Mouse (Mus musculus) left cerebral cortex, postnatal 14 days (tissue): ENCODE data around the gene Rab40b. TPM values are rescaled to one million over a fixed set of nuclear protein-coding genes. Genes with fewer than 3 reads are reported as not detected.

Experiments
- DNase-seq, 2 experiments: peaks; one replicate each; pipeline ENCODE4 v3.0.0; 2021 to 2022; ENCODE audit warnings: low spot score in 2 of 2, mixed read lengths in 1 of 2
- intact Hi-C: fragments of 180-260 bp; cut with DNase I; formaldehyde crosslinking; loops from one replicate; pipeline ENCODE4 v1.15.1; 2025
- microRNA-seq, 2 experiments: library from miRNA; unstranded; fragments of <30 nt; microRNA quantifications; one replicate each; pipeline ENCODE4 v1.2.0; 2022
- total RNA-seq, 2 experiments: library from RNA; stranded (reverse); gene quantifications; 2 replicates each; pipeline ENCODE4 v1.2.3; 2021

Gene Rab40b
- total RNA-seq, 2 experiments from 2014 or later: 42.2 to 44.7 TPM

DNA sequence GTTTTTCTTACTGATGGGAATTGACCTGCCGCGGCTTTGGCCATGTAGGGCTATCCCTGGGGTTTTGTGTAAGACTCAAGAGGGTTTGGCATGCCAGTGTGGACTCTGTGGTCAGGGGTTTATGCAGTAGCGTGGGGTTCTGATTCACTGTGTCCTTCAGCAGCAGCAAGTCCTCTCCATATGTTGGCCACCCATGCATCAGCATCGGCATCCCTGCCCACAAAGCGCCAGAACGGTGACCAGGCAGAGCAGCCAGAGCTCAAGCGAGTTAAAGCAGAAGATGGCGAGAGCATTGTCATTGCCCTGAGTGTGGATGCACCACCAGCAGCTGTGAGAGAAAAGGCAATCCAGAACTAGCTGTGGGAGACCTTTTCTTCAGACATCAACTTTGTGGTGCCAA, 81.4 kb downstream of the Rab40b start:
- intact Hi-C loops: no loop called here
- peak in 1 of 2 experiments; percentile 44 for DNase-seq

Small RNAs within 50 kb of the gene (microRNA-seq; reads per million reads assigned to microRNA genes)
- 0.26 to 0.34 reads per million in 2 experiments for gene Mir7236

Other genes with a start within 250 kb of the Rab40b start
- not detected for gene Tex19.1, start 242.1 kb downstream of the Rab40b start, total RNA-seq
- gene Uts2r, start 228.0 kb downstream of the Rab40b start, total RNA-seq: not detected
- gene Hexdc, start 183.8 kb downstream of the Rab40b start, total RNA-seq: 10 to 100 TPM; 30.6 to 32.4 TPM
- 1 to 10 TPM; 7.1 to 7.4 TPM for gene Ogfod3, start 183.5 kb downstream of the Rab40b start, total RNA-seq
- 10 to 100 TPM; 21.1 to 23.8 TPM for gene Cybc1, start 158.9 kb downstream of the Rab40b start, total RNA-seq
- gene Narf, start 151.0 kb downstream of the Rab40b start, total RNA-seq: 10 to 100 TPM; 67.4 to 70.7 TPM
- gene Foxk2, start 128.3 kb downstream of the Rab40b start, total RNA-seq: 100 to 1,000 TPM; 115 TPM
- 10 to 100 TPM; 62.2 to 68.9 TPM for gene Wdr45b, start 33.8 kb downstream of the Rab40b start, total RNA-seq
- gene Fn3krp, start 33.1 kb upstream of the Rab40b start, total RNA-seq: 10 to 100 TPM; 32.9 to 34.5 TPM
- gene Fn3k, start 46.7 kb upstream of the Rab40b start, total RNA-seq: 10 to 100 TPM; 31.1 to 35.2 TPM
- gene Tbcd, start 63.7 kb upstream of the Rab40b start, total RNA-seq: 10 to 100 TPM; 45.9 to 48.2 TPM
- gene Zfp750, start 131.1 kb upstream of the Rab40b start, total RNA-seq: not detected